Mouse (Mus musculus) liver, adult 2 months (tissue): ENCODE results near the gene S100z.

Experiments
- CTCF ChIP-seq: fragments of 200-500 bp; IDR thresholded peaks from 2 replicates; pipeline ENCODE4 v1.5.1; 2011; ENCODE audit warnings: low read depth, low read length, control low read depth
- POLR2A ChIP-seq: fragments of 200-500 bp; IDR thresholded peaks from 2 replicates; pipeline ENCODE4 v1.6.1; 2011; ENCODE audit warnings: low read length, control low read depth; ENCODE audit not compliant: insufficient read depth; ENCODE audit errors: extremely low read depth

DNA sequence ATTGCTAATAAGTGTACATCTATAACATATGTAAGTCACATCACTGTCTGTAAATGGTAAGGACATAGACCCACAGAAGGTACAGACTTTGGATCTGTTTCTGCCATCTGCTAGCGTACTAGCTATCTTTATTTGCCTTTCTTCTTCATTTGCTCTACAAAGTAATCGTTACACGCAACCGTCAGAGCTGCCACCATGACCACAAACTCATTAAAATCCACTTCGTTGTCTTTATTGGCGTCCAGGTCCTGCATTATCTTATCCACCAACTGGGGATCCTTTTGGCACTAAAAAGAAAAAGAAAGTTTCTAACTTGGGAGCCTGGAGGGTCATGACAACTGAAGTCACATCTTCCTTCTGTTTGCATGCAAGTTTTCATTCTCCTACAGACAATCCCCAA, 1.3 kb downstream of the S100z start:
- no peak for TF ChIP-seq CTCF
- TF ChIP-seq POLR2A, result no peak
